Mouse (Mus musculus): ENCODE measurements around the gene March1.

DNA sequence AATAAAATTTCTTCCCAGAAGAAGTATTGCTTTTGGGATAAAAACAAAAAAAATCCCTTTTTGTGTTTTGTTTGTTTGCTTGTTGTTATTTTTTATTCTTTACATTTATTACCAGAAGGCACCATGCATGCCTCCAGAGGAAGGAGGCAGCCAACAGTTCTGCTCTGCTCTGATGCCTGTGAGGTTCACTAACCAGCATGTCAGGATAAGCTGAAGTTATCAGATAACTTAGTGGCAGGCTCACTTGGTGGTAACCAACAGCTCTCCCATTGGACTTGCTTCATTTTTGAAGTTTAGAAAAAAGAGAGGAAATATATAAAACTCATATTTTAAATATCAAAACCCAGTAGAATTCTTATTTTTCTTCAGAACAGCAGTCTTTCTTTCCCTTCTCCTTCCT is 339.8 kb downstream of the March1 start:
- TF ChIP-seq POLR2A (IDR thresholded peaks at IDR 0.05; ENCODE audit: borderline replicate concordance, extremely low read depth, insufficient read depth, insufficient read length, poor library complexity, severe bottlenecking) (no peak), CTCF (IDR thresholded peaks at IDR 0.05; ENCODE audit: borderline replicate concordance, extremely low read depth, insufficient read depth, insufficient read length) (no peak)
